Mouse (Mus musculus) testis, postnatal 14 days (tissue): ENCODE measurements around the gene 2410137M14Rik.

Experiments used
- DNase-seq: peaks from one replicate; pipeline ENCODE4 v3.0.0; 2021; ENCODE audit warnings: low spot score

2410137M14Rik gene

GRCm38 (mm10) chr17:36948286-36948685 lies 32.8 kb downstream of the 2410137M14Rik start:
- DNase-seq: no peak

GRCm38 (mm10) chr17:36947051-36947819 lies 33.8 kb downstream of the 2410137M14Rik start:
- DNase-seq: no peak

GRCm38 (mm10) chr17:36944121-36944775 lies 36.8 kb downstream of the 2410137M14Rik start:
- DNase-seq: no peak

GRCm38 (mm10) chr17:36943691-36944090 lies 37.3 kb downstream of the 2410137M14Rik start:
- no peak for DNase-seq

- DNase-seq: no peak
Observed at GRCm38 (mm10) chr17:36942791-36943471, 38.1 kb downstream of the 2410137M14Rik start, which contains the start of gene Rnf39. TSS of gene Rnf39 (plus strand) at chr17:36942918.

- DNase-seq: no peak
Observed at GRCm38 (mm10) chr17:36942391-36942790, 38.6 kb downstream of the 2410137M14Rik start.

GRCm38 (mm10) chr17:36938056-36938455 lies 43.0 kb downstream of the 2410137M14Rik start:
- no peak for DNase-seq

- DNase-seq: no peak
Observed at GRCm38 (mm10) chr17:36931806-36932205, 49.2 kb downstream of the 2410137M14Rik start.

GRCm38 (mm10) chr17:36931130-36931529 lies 49.9 kb downstream of the 2410137M14Rik start:
- no peak for DNase-seq

GRCm38 (mm10) chr17:36930233-36930632 lies 50.8 kb downstream of the 2410137M14Rik start:
- DNase-seq: peak; percentile 49

GRCm38 (mm10) chr17:36929236-36929932 lies 51.7 kb downstream of the 2410137M14Rik start:
- no peak for DNase-seq
